Mouse (Mus musculus): Measurements from ENCODE around the gene Tssk6. TPM values are rescaled to one million over a fixed set of nuclear protein-coding genes. Genes with fewer than 3 reads are reported as not detected.

The Tssk6 gene
- polyA plus RNA-seq, 1 experiment from 2014 or later: 4.3 TPM

DNA sequence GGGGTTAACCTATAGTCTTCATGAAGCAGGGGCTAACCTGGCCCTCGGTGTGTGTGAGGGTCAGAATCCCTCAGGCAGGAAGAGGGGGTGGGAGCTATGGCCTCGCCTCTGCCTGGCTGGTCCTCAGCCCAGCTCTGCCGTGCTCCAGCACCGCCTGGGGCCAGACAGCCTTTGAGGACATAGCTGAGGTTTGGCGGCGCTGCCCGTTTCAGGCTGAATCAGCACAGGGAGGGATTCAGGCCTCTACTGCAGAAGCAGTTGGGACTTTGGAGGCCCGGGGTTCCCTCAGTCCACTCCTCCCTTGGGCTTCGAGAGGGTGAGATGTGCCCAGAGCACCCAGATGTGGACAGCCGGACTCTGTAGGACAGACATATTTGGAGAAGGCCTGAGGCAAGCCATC is 25.9 kb upstream of the Tssk6 start:
- H3K4me1 ChIP-seq: peaks cover 16% of the 10 kb centered on the region
- WGBS: 55% methylated on average over 10 of the region's 10 CpGs
- peaks cover 2% of the 10 kb centered on the region; the same call in 1 of the 2 replicates for H3K36me3 ChIP-seq
- no peak overlapping the region for H3K4me2 ChIP-seq
- peaks cover 37% of the 10 kb centered on the region for H3K27me3 ChIP-seq (replicated peaks)
- H3K4me3 ChIP-seq (replicated peaks): no peak overlapping the region
- ATAC-seq (ENCODE audit: low FRiP score): no peak
- H3K9ac ChIP-seq (replicated peaks): no peak overlapping the region
- H3K9me3 ChIP-seq (replicated peaks): no peaks in the 10 kb centered on the region
- no peak overlapping the region for H3K27ac ChIP-seq (replicated peaks)

DNA sequence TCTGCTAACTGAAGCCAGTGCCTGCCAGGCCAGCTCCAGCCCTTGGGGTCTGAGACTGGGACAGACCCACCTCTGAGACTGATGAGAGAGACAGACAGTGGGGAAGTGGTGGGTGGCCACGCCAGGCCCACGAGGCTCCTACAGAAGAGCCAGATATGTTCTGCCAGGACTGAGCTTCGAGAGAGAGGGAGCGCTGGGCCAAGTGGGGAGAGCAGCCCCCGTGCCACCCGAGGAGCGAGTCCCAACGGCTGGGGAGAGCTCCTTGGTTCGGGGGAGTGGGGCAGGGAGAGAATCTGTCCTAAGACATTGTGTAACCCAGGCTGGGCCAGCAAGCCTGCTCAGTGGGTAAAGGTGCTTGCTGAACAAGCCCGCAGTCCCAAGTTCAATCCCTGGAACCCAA is 25.0 kb upstream of the Tssk6 start:
- no peak overlapping the region for H3K9ac ChIP-seq (replicated peaks)
- H3K9me3 ChIP-seq (replicated peaks): no peaks in the 10 kb centered on the region
- WGBS: 83% methylated on average over 10 of the region's 10 CpGs
- peaks cover 24% of the 10 kb centered on the region for H3K4me1 ChIP-seq
- H3K27ac ChIP-seq (replicated peaks): no peak overlapping the region
- no peak overlapping the region for H3K4me2 ChIP-seq
- no peak for ATAC-seq (ENCODE audit: low FRiP score)
- no peak overlapping the region for H3K4me3 ChIP-seq (replicated peaks)
- peaks cover 45% of the 10 kb centered on the region for H3K27me3 ChIP-seq (replicated peaks)
- no peaks in the 10 kb centered on the region; the same call in 1 of the 2 replicates for H3K36me3 ChIP-seq

DNA sequence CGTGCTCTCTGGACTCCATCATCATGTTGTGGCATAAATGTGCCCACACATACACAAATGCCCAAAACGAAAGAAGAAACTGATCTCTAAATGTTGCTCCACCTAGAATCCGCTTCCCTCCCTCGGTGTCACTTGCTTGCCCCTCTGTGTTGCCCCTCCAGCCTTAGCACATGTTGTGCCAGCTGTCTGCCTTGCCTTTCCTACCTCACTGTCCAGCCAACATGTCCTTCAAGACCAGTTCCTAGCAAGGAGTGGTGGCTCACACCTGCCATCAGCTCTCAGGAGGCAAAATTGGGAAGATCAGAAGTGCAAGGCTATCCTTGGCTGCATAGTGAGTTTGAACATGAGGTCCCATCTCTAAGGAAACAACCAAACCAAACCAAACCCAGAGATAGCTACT is 24.6 kb upstream of the Tssk6 start:
- no peak overlapping the region for H3K4me3 ChIP-seq (replicated peaks)
- no peak overlapping the region for H3K4me2 ChIP-seq
- no peak overlapping the region for H3K9ac ChIP-seq (replicated peaks)
- no peak for ATAC-seq (ENCODE audit: low FRiP score)
- no peaks in the 10 kb centered on the region; the same call in 1 of the 2 replicates for H3K36me3 ChIP-seq
- H3K9me3 ChIP-seq (replicated peaks): no peaks in the 10 kb centered on the region
- 87% methylated on average over 4 of the region's 4 CpGs for WGBS
- H3K27ac ChIP-seq (replicated peaks): no peak overlapping the region
- peaks cover 28% of the 10 kb centered on the region for H3K4me1 ChIP-seq
- peaks cover 50% of the 10 kb centered on the region for H3K27me3 ChIP-seq (replicated peaks)

DNA sequence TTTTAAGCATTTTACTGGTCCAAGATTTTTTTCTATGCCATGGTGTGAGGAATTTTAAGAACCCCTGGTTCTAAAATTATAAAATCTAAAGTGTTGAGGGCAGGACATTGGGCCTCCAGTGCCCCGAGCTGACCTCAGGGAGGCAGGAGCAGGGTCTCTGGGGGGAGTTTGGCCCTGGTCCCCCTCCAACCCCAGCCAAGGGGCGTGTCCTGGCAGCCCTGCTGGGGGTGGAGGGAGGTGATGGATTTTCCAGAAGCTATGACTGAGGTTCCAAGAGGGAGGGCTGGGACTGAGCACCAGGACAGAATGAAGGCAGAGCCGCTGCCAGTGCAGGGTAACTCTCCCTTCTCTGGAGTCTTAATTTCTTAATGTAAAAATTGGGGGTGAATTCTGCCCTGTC is 24.0 kb upstream of the Tssk6 start:
- Histone ChIP-seq H3K4me3 (replicated peaks) (no peak overlapping the region), H3K9me3 (replicated peaks) (no peaks in the 10 kb centered on the region), H3K9ac (replicated peaks) (no peak overlapping the region), H3K4me1 (peaks cover 34% of the 10 kb centered on the region), H3K27me3 (replicated peaks) (peaks cover 56% of the 10 kb centered on the region), H3K27ac (replicated peaks) (no peak overlapping the region), H3K4me2 (no peak overlapping the region), H3K36me3 (no peaks in the 10 kb centered on the region)
- 62% methylated on average over 3 of the region's 3 CpGs for WGBS
- no peak for ATAC-seq (ENCODE audit: low FRiP score)

DNA sequence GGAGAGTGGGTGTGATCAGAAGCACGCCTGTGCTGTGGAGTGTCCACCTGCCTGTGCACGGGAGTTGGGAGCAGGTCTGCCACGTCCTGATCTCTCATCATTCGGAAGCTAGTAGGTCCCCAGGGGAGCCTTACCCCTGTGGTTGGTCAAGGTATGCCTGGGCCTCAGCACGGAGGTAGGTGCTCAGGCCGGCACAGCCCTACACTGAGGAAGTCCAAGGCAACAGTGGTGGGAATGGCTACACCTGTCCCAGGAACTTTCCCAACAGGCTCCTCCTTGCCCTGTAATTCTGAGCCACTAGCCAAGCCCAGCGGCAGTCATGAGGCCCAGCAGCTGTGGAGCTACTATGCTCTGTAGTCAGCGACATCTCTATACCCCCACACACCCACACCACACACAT is 22.3 kb upstream of the Tssk6 start:
- Histone ChIP-seq H3K36me3 (no peaks in the 10 kb centered on the region), H3K27me3 (replicated peaks) (peaks cover 72% of the 10 kb centered on the region), H3K4me3 (replicated peaks) (no peak overlapping the region), H3K4me2 (peak overlapping the region; percentile 56; the same call in 1 of the 2 replicates), H3K9me3 (replicated peaks) (no peaks in the 10 kb centered on the region), H3K27ac (replicated peaks) (no peak overlapping the region), H3K4me1 (peaks cover 38% of the 10 kb centered on the region), H3K9ac (replicated peaks) (no peak overlapping the region)
- no peak for ATAC-seq (ENCODE audit: low FRiP score)
- WGBS: 56% methylated on average over 8 of the region's 8 CpGs

DNA sequence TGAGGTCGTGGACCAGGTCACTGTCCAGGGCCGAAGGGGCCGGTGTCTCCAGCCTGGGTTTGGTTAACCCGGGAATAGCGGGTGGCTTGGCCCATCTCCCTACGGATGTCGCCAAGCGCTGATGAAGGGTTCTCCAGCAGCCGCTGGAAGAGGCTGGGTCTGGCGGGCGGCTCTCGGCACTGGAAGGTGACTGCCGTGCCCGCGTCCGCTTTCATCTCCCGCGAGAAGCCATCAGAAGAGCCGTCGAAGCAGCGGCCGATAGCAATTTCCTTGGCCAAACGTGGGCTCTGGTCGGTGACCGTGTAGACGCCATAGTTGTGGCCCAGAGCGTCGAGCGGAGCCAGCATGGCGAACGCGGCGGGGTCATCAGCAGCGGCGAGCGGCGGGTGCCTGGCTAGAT is 21.1 kb upstream of the Tssk6 start:
- peak overlapping the region; percentile 56 for H3K4me2 ChIP-seq
- H3K9ac ChIP-seq (replicated peaks): no peak overlapping the region
- no peaks in the 10 kb centered on the region for H3K9me3 ChIP-seq (replicated peaks)
- no peaks in the 10 kb centered on the region for H3K36me3 ChIP-seq
- no peak for ATAC-seq (ENCODE audit: low FRiP score)
- no peak overlapping the region for H3K27ac ChIP-seq (replicated peaks)
- 13% methylated on average over 37 of the region's 37 CpGs for WGBS
- peak overlapping the region; percentile 49 for H3K4me3 ChIP-seq (replicated peaks)
- peaks cover 84% of the 10 kb centered on the region for H3K27me3 ChIP-seq (replicated peaks)
- H3K4me1 ChIP-seq: peaks cover 42% of the 10 kb centered on the region

DNA sequence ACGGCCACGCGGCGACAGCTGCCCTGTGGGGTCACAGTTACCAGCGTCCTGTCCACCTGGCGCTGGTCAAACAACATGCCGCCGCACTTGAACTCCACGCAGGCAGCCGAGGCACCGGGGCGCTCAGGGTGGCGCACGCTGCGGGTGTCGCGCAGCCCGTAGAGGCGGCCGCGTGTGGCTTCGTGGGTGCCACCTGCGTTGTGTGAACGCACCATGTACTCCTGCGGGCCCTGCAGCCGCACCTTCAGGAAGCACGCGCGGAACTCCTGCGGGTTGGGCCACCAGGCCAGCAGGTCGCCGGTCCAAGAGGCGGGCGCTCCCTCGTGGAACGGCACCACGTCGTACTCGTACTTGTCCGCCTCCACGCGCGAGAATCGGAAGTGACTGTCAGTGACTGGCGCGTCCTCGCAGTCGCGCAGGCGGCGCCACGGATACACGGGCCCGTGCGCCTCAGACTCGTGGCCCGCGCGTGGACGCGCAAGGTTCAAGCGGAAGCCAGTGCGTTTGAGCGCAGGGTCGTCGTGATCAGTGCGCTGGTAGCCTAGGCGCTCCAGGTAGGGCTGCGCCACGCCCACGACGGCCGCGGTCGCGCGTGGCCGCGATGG is 20.6 kb upstream of the Tssk6 start:
- Histone ChIP-seq H3K4me3 (replicated peaks) (peak overlapping the region; percentile 49), H3K4me1 (peaks cover 45% of the 10 kb centered on the region), H3K36me3 (no peaks in the 10 kb centered on the region), H3K9me3 (replicated peaks) (no peaks in the 10 kb centered on the region), H3K27me3 (replicated peaks) (peaks cover 89% of the 10 kb centered on the region), H3K9ac (replicated peaks) (peak overlapping the region; percentile 15; the same call in 1 of the 2 replicates), H3K4me2 (peak overlapping the region; percentile 56), H3K27ac (replicated peaks) (no peak overlapping the region)
- ATAC-seq (ENCODE audit: low FRiP score): peak; percentile 27; the same call in 1 of the 2 replicates
- WGBS: 19% methylated on average over 79 of the region's 79 CpGs

DNA sequence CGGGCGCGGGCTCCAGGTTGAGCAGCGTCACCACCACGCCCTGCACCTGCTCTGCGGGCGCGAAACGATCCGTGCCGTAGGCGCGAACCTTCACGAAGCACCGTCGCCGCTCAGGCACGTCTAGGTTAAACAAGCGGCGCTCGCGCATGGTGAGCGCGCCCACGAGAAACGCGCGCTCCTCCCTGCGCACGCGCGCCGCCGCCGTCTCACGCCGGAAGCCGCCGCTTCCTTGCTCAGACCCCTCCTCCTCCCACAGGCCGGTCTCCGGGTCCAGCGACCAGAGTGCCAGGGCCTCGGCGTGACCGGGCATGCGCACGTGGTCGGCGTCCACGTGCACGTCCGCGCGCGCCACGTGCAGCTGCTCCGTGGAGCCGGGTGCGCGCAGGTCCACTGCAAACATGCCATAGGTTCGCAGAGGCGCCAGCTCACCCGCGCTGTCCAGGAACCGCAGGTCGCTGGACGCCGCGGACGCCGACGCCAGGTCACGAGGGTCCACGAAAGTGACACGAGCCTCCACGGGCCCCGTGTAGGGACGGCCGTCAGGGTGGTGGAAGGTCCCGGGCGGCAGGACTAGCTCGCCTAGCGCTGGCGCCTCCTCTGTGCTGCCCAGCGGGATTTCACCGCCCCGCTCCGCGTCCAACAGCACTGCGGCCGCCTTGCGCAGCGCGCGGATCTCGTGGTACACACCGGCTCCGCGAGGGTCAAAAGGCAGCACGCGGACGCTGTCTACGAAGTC is 19.8 kb upstream of the Tssk6 start:
- ATAC-seq (ENCODE audit: low FRiP score): peak; percentile 77
- Histone ChIP-seq H3K9ac (replicated peaks) (peak overlapping the region; percentile 34; the same call in 1 of the 2 replicates), H3K4me3 (replicated peaks) (peak overlapping the region; percentile 49), H3K9me3 (replicated peaks) (no peaks in the 10 kb centered on the region), H3K4me2 (peak overlapping the region; percentile 56), H3K27me3 (replicated peaks) (peaks cover 91% of the 10 kb centered on the region), H3K36me3 (no peaks in the 10 kb centered on the region), H3K4me1 (peaks cover 51% of the 10 kb centered on the region), H3K27ac (replicated peaks) (no peak overlapping the region)
- 5% methylated on average over 102 of the region's 103 CpGs for WGBS

DNA sequence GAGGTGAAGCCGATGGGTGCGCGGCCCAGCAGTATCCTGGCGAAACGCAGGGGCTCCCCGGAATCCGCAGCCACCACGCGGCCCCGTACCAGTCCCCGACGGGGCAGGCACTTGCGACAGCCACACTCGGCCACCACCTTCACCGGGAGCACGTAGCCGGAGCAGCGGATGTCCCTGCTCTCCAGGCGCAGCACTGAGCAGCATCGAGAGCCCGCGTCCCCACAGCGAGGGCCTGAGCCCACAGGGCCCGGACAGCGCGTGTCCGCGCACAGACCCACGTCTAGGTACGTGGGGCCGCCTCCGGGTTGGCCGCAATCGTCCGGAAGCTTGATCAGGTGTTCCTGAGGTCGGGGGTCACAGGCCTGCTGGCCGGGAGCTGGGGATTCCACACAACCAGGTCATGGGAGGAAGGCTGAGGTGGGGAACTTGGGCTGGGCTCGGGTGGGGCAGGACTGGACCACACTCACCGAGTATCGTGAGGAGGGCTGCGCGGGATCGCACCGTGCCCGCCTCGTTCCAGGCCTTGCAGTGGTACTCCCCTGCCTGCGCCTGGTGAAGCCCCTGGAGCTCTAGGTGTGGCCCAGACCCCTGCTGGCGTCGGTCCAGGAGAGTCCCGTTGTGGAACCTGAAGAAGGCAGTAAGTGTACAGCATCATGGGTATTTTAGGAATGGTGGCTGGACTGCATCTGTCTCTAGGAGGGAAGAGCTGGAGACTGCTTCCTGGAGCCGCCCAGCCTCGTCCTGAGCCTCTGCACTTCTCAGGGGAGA is 19.0 kb upstream of the Tssk6 start:
- H3K4me3 ChIP-seq (replicated peaks): peak overlapping the region; percentile 49
- peaks cover 97% of the 10 kb centered on the region for H3K27me3 ChIP-seq (replicated peaks)
- no peak for ATAC-seq (ENCODE audit: low FRiP score)
- no peak overlapping the region for H3K27ac ChIP-seq (replicated peaks)
- peak overlapping the region; percentile 56 for H3K4me2 ChIP-seq
- H3K9me3 ChIP-seq (replicated peaks): no peaks in the 10 kb centered on the region
- H3K36me3 ChIP-seq: no peaks in the 10 kb centered on the region
- H3K4me1 ChIP-seq: peaks cover 59% of the 10 kb centered on the region
- 15% methylated on average over 52 of the region's 52 CpGs for WGBS
- 0 out of 2 replicates have a peak overlapping the region, but pooled peaks have one; percentile 34 for H3K9ac ChIP-seq (replicated peaks)

DNA sequence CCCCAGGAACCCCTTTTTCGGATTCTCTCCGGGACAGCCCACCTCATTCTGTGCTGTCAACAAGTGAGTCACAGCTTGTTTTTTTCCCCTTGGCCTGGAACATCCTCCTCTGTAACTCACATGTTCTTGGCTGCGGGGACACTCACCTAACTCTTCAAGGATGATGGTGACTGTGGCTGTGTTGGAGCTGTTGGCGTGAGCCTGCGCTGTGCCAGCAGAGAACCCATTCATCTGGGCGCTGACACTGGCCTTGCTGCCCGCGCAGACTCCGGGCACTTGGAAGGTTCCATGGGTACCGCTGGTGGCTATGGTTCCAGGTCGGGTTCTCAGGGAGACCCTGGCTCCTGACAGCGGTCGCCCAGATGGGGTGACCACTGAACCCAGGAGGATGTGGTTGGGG is 17.8 kb upstream of the Tssk6 start:
- no peaks in the 10 kb centered on the region for H3K9me3 ChIP-seq (replicated peaks)
- H3K4me3 ChIP-seq (replicated peaks): no peak overlapping the region
- H3K4me2 ChIP-seq: no peak overlapping the region
- no peak for ATAC-seq (ENCODE audit: low FRiP score)
- peaks cover 99% of the 10 kb centered on the region for H3K27me3 ChIP-seq (replicated peaks)
- no peak overlapping the region for H3K9ac ChIP-seq (replicated peaks)
- peaks cover 70% of the 10 kb centered on the region for H3K4me1 ChIP-seq
- 54% methylated on average over 13 of the region's 13 CpGs for WGBS
- H3K27ac ChIP-seq (replicated peaks): no peak overlapping the region
- H3K36me3 ChIP-seq: no peaks in the 10 kb centered on the region

DNA sequence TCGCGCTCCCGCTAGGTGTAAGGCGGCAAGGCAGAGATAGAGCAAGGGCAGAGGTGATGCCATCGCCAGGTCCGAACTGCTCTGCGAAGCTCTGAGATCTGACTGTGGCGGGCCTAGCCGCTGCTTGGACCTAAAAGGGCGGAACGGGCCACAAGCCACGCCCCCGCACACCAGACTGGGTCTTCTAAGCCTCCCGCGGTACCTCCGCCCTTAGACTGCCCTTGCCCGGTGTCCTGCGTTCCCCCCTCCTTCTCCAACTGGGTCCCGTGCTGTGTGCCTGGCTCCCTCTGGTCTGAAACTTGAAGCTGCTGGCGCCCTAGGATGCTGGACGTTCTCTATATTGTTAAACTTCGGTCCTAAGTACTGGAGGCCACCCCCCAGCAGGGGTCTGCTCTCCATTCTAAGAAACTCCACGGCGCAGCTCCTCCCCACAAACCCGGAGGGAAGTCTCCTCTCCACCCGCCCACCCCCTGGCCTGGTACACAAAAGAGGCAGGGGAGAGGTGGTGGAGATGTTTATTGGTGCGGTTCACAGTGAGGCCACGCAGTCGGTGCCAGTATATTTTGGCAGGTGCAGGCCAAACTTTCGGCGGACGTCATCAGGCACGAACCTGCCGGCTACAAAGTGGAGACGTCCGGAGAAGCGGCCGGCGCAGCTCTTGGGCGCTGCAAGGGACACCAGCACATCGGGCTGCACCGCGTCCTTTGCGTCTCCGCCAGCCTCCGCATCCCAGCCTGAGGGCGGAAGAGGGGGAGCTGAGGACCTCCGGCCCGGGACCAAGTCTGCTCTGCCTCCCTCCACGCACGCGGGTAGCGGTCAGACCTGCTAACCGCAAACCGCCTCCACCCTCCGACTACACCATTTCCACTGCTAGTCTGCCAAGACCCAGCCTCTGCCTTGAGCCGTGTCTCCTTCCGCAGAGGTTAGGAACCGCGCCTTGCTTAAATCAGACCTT is 14.4 kb upstream of the Tssk6 start, which contains the start of gene Cilp2:
TSS of gene Cilp2 (minus strand) at position 399 of the 955 bp plus-strand sequence.
- Histone ChIP-seq H3K9ac (replicated peaks) (no peak within 1 kb of the TSS), H3K36me3 (no peaks in the 10 kb centered on the region), H3K4me2 (peak within 1 kb of the TSS; percentile 55), H3K4me3 (replicated peaks) (peak within 1 kb of the TSS; percentile 24), H3K27me3 (replicated peaks) (peaks cover 79% of the 10 kb centered on the region), H3K4me1 (peaks cover 49% of the 10 kb centered on the region), H3K9me3 (replicated peaks) (no peaks in the 10 kb centered on the region), H3K27ac (replicated peaks) (no peak within 1 kb of the TSS)
- ATAC-seq (ENCODE audit: low FRiP score): no peak
- WGBS: 1% methylated on average over 59 of the region's 60 CpGs

All from neural tube, embryonic 15.5 days (tissue).